Mouse (Mus musculus): Measurements from ENCODE around the gene Klhl29.

The Klhl29 gene

DNA sequence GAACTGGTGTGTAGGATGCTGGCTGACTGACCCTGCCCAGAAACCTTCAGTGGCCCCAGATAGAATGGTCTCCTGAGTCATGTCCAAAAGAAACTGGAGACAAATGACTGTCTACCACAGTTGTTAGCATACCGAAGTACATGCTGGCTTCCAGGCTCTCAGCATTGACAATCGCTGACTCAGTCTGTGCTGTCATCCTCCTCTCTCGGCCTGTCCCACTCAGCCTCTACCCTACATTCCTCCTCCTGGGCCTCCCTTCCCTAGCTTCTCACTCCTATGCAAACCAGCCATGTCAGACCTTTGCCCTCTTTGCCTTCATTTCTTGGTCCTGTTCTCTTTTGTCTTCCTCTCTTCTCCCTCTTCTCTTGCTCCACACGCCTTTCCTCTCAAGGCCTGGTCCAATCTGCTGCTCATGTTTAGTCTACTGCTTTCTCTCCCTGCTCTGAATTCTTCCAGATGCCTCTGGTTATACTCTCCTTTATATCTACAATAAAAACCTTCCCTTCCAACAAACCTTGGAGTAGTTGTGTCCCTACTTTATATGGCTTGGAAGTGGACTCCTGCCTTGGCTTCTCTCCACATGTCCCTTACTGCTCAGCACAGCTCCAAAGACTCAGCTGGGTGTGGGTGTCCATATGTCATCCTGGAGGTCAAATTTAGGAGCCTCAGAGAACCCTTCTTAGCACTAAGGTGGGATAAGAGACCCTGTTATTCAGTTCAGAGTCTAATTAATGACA is 121.1 kb downstream of the Klhl29 start:
- DNase-seq (ENCODE audit: low spot score in 2 of 2) = no peak

DNA sequence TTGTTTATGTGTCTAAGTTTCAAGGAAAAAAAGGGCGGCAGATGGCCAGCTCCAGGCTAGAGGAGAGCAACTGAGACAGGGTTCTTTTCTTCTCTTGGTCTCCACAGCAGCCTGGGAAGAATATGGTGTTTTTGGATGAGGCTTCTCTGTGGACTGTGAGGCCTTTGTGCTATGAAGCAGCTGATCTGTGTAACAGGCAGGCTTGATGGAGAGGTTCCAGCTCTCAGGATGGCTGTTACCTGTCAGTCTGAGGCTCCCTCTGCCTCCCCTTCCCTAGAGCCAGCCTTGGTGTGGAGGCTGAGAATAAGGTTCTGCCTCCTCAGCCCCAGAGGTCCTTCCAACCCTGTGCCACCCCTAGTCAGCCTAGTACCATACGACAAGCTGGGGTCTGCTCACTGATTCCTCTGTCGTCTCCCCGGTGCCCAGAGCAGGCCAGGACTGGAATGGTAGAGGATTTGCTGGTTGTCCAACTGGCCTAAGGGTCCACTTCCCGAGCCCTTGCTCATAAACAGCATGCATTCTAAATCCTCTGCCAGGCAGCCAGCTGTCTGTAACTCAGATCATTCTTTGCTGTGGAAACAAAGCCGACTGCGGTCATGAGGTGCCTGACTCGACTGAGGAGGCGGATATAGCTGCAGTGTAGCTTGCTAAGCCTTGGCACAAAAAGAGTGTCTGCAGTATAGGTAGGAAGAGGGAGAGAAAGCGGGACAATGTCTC is 122.0 kb downstream of the Klhl29 start:
- no peak for DNase-seq (ENCODE audit: low spot score in 2 of 2)

- no peak for DNase-seq (ENCODE audit: low spot score in 2 of 2)
Observed at GRCm38 (mm10) chr12:5252569-5252968, 122.9 kb downstream of the Klhl29 start.

GRCm38 (mm10) chr12:5250042-5250441 is 125.4 kb downstream of the Klhl29 start:
- DNase-seq (ENCODE audit: low spot score in 2 of 2) = no peak

GRCm38 (mm10) chr12:5249068-5249467 is 126.4 kb downstream of the Klhl29 start:
- DNase-seq (ENCODE audit: low spot score in 2 of 2) = no peak

DNA sequence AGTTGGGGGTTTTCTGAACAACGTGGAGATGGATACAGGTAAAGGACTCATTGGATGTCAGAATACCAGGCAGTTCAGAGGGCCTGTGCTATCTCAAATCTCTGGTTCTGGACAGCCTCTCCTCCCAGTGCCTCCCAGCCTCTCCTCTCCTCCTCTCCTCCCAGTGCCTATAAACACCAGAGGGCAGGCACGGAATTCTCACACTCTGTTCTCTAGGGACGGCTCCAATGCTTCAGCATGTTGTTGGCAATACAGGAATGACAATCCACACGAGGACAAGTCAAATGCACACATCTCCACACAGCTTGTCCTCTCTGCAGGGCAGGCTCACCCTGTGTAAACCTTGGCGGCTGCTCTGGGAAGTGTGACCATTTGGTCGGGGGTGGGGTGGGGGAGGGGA is 128.0 kb downstream of the Klhl29 start:
- no peak for DNase-seq (ENCODE audit: low spot score in 2 of 2)

- no peak for DNase-seq (ENCODE audit: low spot score in 2 of 2)
Observed at GRCm38 (mm10) chr12:5246721-5247341, 128.7 kb downstream of the Klhl29 start.

DNA sequence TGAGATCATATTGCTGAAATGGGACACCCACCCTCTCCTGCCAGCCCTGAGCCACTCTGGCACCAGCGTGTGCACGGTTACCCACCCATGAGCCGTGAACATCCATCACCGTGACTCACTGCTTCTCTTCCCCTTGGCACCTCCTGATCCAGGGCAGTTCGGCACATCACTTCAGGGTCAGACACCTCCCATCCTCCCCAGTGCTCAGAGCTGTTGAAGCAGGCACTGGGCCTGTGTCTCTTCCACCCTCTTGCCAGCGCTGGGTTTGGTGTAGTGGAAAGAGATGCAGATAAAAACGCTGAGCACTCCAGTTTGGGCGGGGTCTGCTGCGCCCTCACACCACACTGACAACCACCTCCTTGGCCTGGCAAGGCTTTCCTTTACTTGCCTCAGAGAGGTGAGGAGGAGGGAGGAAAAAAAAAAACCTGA is 129.3 kb downstream of the Klhl29 start:
- no peak for DNase-seq (ENCODE audit: low spot score in 2 of 2)

DNA sequence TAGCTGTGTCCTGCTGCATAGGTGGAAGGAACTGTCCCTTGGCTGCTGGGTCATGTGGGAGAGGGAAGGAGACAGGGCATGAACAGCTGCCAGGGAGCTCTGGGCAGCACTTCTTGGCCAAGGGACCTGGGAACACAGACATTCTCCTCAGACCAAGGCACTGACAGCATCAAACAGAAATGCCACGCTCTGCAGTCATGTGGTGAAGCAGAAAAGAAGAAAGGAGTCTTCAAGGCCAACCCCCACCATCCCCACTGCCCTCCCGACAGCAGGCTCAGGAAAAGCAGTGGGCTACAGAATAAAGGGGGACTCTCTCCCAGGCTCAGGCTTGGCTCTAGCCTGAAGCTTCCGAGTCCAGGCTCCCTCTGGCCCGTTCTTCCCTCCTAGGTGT is 130.3 kb downstream of the Klhl29 start:
- no peak for DNase-seq (ENCODE audit: low spot score in 2 of 2)

DNA sequence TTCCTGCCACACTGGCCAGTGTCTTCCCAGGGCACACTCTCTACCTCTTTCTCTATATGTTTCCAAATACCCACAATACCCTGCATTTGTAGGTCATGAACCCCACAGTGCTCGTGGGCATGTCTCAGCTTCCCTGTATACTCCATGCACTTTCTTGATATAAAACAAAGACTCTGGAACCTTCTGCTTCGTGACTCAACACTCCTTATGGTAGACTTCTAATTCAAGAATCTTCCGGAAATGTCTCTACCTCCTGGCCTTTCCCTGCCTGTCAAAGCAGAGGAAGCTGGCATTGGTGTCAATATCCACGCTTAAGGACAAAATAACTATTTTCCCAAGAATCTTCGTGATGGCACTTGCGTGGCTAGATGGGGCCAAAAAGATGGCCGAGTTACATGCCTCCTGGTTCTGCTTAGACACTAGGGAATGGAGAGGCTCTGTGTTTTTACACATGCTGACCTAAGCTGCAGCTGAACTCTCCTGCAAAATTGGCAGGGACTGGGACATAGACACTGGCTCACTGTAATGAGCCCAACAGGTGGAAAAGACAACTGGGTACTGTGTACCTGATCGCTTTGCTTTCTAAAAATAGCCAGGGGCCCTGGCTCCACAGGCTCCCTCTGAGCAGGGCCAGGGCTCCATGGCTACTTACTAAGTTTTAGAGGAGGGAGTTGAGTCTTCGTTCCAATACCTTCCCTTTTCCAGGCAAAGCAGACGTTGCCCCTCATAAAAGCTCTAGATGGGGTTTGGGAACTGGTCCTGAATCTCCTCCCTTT is 130.9 kb downstream of the Klhl29 start:
- no peak for DNase-seq (ENCODE audit: low spot score in 2 of 2)

DNA sequence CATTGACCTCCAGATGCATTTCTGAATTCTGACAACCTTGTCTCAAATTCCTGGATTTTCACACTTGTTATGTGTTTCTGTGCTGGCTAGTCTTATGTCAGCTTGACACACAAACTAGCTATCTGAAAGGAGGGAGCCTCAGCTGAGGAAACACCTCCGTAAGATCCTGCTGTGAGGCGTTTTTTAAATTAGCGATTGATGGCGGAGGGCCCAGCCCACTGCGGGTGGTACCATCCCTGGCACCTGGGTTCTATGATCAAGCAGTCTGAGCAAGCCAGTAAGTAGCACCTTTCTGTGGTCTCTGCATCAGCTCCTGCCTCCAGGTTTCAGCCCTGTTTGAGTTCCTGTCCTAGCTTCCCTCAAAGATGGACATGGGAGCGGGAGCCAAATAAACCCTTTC is 131.6 kb downstream of the Klhl29 start:
- DNase-seq (ENCODE audit: low spot score in 2 of 2) = no peak

GRCm38 (mm10) chr12:5243449-5243848 is 132.0 kb downstream of the Klhl29 start:
- DNase-seq (ENCODE audit: low spot score in 2 of 2) = no peak

DNA sequence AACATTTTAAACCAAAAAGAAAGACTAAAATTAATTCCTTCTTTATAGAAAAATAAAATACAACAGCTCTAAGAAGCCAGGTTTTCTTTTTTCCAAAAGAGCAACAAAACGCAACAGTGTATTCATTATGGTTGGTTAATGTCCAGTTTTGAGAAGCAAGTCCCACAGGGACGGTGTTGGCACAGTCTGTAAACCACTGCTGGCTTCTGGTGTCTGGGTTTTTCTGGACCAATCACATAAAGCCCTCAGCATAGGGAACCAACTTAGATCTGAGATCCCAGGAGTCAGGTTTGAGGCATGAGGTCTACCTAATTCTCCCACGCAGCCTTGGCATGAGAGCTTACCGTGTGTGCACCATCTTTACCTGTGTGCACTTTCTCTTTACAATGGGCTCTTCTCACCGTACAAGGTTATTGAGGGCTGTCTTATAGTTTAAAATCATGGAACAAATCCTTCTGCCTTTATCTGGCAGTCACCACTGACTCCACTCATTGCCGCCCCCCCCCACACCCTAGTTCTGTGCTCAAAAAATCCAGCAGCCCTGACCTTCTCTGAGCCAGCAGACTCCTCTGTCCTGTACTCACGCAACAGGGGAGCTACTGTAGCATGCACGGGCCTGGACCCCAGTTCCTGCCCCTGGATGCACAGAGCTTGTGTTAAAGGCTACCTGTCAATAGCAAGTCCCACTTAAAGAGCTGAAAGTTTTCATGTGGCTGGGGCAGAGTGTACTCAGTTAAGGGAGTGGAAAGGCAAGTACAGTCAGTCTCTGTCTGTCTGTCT is 132.7 kb downstream of the Klhl29 start:
- no peak for DNase-seq (ENCODE audit: low spot score in 2 of 2)

GRCm38 (mm10) chr12:5239451-5240245 is 135.8 kb downstream of the Klhl29 start:
- no peak for DNase-seq (ENCODE audit: low spot score in 2 of 2)

DNA sequence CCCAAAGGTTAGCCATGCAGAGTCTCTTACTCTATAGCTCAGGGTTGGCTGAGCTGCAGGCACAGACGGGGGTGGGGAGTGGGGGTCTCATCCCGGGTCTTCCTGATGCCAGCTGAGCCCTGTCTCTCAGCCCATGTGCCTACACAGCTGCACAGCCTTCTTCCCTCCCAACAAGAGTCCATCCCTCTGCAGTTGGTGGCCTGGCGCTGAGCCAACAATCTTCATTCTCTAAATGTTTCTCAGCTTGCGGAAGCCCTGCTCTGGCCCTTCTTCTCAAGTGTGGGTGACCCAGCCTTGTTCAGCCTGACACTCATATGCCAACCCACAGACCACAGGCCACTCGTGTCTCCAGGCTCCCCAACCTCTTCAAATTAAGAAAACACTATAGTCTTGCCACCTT is 138.4 kb downstream of the Klhl29 start:
- DNase-seq (ENCODE audit: low spot score in 2 of 2) = peak in 1 of 2 experiments; percentile 19

DNA sequence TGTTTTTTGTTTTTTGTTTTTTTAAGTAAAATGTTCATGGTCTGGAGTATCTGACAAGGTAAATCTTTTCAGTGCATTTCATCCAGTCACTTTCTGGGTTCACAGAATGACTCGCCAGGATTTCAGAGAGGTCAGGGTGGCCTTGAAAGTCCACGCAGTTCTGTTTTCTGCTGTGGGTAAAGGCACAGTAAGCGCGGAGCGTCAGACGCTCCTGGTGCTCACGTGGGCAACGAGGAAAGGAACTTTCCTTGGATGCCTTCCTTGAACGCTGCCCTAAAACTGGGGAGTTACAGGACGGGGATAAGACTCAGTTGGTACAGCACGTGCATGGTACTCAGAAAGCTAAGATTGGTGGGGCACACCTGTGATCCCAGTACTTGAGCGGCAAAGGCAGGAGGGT is 139.9 kb downstream of the Klhl29 start:
- DNase-seq (ENCODE audit: low spot score in 2 of 2) = no peak

- DNase-seq (ENCODE audit: low spot score in 2 of 2) = no peak
Observed at GRCm38 (mm10) chr12:5230504-5230903, 145.0 kb downstream of the Klhl29 start.

DNA sequence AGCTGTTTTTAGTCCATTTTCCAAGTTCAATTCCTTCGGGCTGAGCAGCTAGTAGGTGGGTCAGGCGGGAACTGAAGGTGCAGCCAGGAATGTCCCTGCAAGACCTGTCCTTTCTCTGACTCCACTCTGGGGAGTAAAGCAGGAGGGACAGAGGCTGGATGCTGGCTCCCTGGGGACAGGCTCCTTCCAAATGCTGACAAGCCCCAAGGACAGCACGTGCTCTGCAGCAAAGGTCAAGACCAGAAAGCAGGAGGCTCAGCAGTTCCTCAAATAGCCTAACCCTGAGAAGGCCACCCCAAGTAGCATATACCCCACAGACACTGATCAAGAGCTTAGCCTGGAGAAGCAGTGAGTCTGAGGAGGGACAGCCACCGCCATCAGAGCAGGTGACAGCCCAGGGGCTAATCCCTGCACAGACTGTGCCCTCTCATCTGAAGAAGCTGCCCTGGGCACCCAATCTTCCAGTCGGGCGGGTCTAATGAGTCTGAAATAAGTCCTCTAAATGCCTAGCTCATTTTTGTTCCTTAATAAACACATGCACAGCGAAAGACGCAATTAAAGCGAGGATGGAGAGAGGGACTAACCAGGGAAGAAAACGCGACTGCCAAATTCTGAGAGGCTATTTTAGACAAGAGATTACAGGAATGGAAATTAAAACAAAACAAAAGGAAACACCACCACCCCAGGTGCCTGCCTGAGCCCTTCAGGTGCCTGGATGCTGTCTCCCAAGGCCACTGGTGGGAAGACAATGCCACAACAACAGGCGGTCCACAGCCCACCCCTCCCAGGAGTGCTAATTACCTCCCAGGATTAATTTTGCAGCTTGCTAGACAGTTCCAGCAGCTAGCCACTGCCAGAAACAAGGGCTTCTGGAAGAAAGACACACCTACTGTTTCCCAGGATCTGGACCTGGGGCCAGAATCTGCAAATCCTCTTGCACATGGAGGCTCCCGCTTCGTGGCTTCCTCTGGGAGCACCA is 148.5 kb downstream of the Klhl29 start:
- DNase-seq (ENCODE audit: low spot score in 2 of 2) = no peak

DNA sequence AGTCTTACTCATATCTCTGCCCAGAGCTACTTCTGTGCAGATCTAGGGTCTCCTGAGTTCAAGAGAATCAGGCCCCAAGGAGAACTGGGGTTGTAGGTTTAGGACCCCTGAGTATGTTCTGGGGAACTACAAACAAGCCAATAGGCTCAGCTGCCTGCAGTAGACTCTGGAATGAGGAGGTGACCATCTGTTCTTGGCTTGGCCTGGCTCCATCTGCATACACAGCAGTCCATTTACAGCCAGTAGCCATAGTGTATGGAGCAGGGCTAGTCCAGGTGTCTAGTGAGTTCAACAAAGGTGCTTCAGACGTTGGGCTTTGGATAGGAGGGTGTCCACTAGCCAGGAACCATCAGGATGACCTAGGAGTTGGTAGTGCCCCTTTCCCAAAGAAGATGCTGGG is 151.9 kb downstream of the Klhl29 start:
- no peak for DNase-seq (ENCODE audit: low spot score in 2 of 2)

Data from spleen, postnatal 10 days (tissue).